Mouse (Mus musculus) neural tube, embryonic 13.5 days (tissue): ENCODE measurements around the gene 4933415A04Rik. TPM values are rescaled to one million over a fixed set of nuclear protein-coding genes. Genes with fewer than 3 reads are reported as not detected.

Experiments used
- ATAC-seq: fragments of 200-750 bp; cut with Nextera tagmentation; 2 replicates; pipeline ENCODE4 v1.8.0; 2017; ENCODE audit warnings: low read depth, mild to moderate bottlenecking, moderate TSS enrichment, moderate library complexity
- H3K27ac ChIP-seq: fragments of 300-500 bp; sonication (generic); replicated peaks from 2 replicates; pipeline ENCODE4 v1.5.1; 2015; ENCODE audit warnings: moderate library complexity, mild to moderate bottlenecking, inconsistent platforms
- H3K27me3 ChIP-seq: fragments of 300-500 bp; sonication (generic); 2 replicates; pipeline ENCODE4 v1.6.1; 2015; ENCODE audit warnings: mild to moderate bottlenecking, inconsistent platforms
- H3K36me3 ChIP-seq: fragments of 300-500 bp; sonication (generic); 2 replicates; pipeline ENCODE4 v1.6.1; 2015; ENCODE audit warnings: mild to moderate bottlenecking, inconsistent platforms
- H3K4me1 ChIP-seq: fragments of 300-500 bp; sonication (generic); replicated peaks from 2 replicates; pipeline ENCODE4 v1.6.1; 2015; ENCODE audit warnings: inconsistent platforms
- H3K4me2 ChIP-seq: fragments of 300-500 bp; sonication (generic); 2 replicates; pipeline ENCODE4 v1.6.1; 2015; ENCODE audit warnings: inconsistent platforms, mild to moderate bottlenecking, moderate library complexity
- H3K4me3 ChIP-seq: fragments of 300-500 bp; sonication (generic); 2 replicates; pipeline ENCODE4 v1.5.1; 2015; ENCODE audit warnings: mild to moderate bottlenecking, inconsistent platforms
- H3K9ac ChIP-seq: fragments of 300-500 bp; sonication (generic); 2 replicates; pipeline ENCODE4 v1.6.1; 2015; ENCODE audit warnings: moderate library complexity, mild to moderate bottlenecking, inconsistent platforms
- H3K9me3 ChIP-seq: fragments of 300-500 bp; sonication (generic); 2 replicates; pipeline ENCODE4 v1.6.1; 2016; ENCODE audit warnings: inconsistent platforms
- WGBS: fragments of 180-500 bp; shearing (Covaris S2); methylation state at CpG from one replicate; pipeline ENCODE4 v1.1.7; 2015; 5-methylcytosine and 5-hydroxymethylcytosine counted together
- polyA plus RNA-seq: library from polyadenylated mRNA; unstranded; fragments of >200 nt; fragmentation: Nextera tagmentation; extraction: Ambion mirVana; gene quantifications from 2 replicates; pipeline ENCODE4 v1.2.1, GENCODE M21; 2015

Gene 4933415A04Rik
- polyA plus RNA-seq, 1 experiment from 2014 or later, result 7.1 TPM

DNA sequence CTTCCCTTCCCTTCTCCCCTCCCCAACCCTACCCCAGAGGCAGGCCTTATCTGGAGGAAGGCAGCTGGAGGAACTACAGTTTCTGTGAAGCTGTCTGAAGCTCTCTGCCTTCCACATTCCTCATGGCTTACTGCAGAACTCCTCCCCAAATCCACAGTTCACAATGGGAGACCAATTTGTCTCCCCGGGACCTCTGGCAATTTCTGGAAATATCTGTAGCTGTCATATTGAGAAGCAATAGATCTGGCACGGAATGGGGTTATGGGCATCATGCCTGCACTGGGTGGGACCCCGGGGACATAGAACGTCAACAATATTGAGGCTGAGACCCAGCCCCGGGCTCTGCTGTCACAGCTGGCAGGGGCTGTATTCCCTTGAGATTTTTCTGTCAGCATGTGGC is 31.1 kb downstream of the 4933415A04Rik start:
- H3K9me3 ChIP-seq, result no peaks in the 10 kb centered on the region
- peak overlapping the region; percentile 76 for H3K27ac ChIP-seq
- 22% methylated on average over 5 of the region's 5 CpGs for WGBS
- H3K9ac ChIP-seq, result no peak overlapping the region
- no peak overlapping the region for H3K4me3 ChIP-seq
- H3K4me1 ChIP-seq, result peaks cover 23% of the 10 kb centered on the region
- ATAC-seq, result peak; percentile 68; the same call in 1 of the 2 replicates
- no peaks in the 10 kb centered on the region for H3K27me3 ChIP-seq
- H3K4me2 ChIP-seq, result no peak overlapping the region
- no peaks in the 10 kb centered on the region for H3K36me3 ChIP-seq

DNA sequence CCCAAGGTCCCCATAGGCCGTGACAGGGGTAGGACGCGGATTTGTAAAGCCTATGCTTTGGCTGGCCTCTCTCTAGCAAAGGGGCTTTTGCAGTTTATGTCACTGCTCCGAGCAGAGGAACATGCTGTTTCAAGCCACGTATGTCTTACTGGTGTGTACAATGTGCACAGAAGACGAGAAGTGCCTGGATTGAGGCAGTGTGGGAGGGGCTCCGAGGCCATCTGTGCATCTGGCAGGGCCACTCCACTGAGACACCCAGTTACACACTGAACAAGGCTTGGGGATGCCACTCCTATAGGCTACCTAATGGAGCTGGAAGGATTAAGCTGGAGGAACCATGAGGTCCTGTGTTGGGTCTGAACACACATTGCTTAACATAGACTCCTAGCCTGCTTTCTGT is 31.6 kb downstream of the 4933415A04Rik start:
- ATAC-seq, result peak; percentile 71
- Histone ChIP-seq H3K4me2 (no peak overlapping the region), H3K9ac (no peak overlapping the region), H3K4me1 (peaks cover 19% of the 10 kb centered on the region), H3K36me3 (no peaks in the 10 kb centered on the region), H3K27ac (peak overlapping the region; percentile 76), H3K4me3 (no peak overlapping the region), H3K9me3 (no peaks in the 10 kb centered on the region), H3K27me3 (no peaks in the 10 kb centered on the region)
- 44% methylated on average over 7 of the region's 7 CpGs for WGBS

DNA sequence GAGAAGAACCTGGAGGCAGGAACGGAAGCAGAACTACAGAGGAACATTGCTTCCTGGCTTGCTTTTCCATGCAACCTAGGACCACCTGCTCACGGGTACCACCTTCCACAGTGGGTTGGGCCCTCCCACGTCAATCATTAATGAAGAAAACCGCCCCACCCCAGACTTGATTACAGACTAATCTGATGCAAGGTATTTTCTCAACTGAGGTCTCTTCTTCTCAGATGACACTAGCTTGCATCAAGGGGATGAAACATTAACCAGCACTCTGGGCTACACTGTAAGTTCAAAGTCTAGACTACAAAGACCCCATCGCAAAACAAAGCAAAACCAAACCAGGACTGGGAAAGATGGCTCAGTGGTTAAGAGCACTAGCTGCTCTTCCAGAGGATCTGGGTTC is 34.9 kb downstream of the 4933415A04Rik start:
- no peak overlapping the region for H3K27ac ChIP-seq
- H3K4me3 ChIP-seq, result no peak overlapping the region
- H3K36me3 ChIP-seq, result no peaks in the 10 kb centered on the region
- H3K9ac ChIP-seq, result no peak overlapping the region
- H3K27me3 ChIP-seq, result no peaks in the 10 kb centered on the region
- H3K4me1 ChIP-seq, result peaks cover 28% of the 10 kb centered on the region
- H3K9me3 ChIP-seq, result no peaks in the 10 kb centered on the region
- ATAC-seq, result no peak
- no peak overlapping the region for H3K4me2 ChIP-seq
- WGBS, result 83% methylated on average over 5 of the region's 5 CpGs

DNA sequence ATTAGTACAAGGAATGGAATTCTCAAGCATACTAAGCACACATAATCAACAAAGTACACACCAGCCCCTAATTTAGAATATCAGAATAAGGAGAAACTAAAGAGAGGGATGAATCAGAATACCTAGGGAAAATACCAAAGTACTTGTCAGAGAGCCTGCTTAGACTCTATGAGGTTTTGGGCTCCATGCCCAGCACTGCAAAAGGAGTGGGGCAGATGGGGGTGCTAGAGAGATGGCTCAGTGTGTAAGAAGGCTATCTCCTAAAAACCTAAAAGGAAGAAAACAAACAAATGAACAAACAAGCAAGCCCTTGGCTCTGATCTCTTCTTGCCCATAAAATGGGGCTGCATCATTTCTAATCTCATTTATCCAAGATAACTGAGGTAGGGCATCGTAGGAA is 37.5 kb downstream of the 4933415A04Rik start:
- ATAC-seq, result no peak
- H3K27ac ChIP-seq, result no peak overlapping the region
- H3K4me2 ChIP-seq, result no peak overlapping the region
- H3K9ac ChIP-seq, result no peak overlapping the region
- H3K9me3 ChIP-seq, result no peaks in the 10 kb centered on the region
- WGBS, result 100% methylated on average over 1 of the region's 1 CpGs
- H3K27me3 ChIP-seq, result no peaks in the 10 kb centered on the region
- H3K4me3 ChIP-seq, result no peak overlapping the region
- H3K36me3 ChIP-seq, result no peaks in the 10 kb centered on the region
- peaks cover 17% of the 10 kb centered on the region for H3K4me1 ChIP-seq

DNA sequence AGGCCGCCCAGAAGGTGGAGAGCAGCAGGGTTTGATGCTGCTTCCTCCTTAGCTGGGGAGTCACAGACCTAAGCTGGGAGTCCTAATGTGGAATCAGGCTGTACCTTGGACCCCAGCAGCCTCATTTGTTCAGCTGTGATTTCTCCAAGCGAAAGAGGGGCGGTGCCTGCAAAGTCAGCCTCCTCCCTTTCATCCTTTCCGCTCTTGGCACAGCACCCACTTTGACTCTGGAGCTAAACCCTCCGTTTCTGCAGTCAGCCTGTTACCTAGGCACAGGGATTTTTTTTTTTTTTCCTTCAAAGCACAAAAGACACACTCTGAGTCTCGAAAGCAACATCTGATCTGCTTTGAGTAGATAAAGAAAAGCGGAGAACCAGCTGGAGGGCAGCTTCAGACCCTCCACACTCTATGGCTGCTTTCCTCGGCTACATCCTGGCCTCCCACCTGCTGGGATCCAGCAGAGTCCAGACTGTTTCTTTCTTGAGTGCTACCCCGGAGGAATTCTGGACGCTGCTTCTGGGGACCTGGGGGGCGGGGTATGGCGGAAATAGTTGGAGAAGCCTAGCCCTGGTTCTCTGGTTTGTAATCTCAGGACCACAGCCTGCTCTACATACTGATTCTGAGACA is 39.6 kb downstream of the 4933415A04Rik start:
- H3K9ac ChIP-seq, result peak overlapping the region; percentile 44
- peak overlapping the region; percentile 38; the same call in 1 of the 2 replicates for H3K27ac ChIP-seq
- ATAC-seq, result 0 out of 2 replicates have a peak, but pooled peaks have one; percentile 44

DNA sequence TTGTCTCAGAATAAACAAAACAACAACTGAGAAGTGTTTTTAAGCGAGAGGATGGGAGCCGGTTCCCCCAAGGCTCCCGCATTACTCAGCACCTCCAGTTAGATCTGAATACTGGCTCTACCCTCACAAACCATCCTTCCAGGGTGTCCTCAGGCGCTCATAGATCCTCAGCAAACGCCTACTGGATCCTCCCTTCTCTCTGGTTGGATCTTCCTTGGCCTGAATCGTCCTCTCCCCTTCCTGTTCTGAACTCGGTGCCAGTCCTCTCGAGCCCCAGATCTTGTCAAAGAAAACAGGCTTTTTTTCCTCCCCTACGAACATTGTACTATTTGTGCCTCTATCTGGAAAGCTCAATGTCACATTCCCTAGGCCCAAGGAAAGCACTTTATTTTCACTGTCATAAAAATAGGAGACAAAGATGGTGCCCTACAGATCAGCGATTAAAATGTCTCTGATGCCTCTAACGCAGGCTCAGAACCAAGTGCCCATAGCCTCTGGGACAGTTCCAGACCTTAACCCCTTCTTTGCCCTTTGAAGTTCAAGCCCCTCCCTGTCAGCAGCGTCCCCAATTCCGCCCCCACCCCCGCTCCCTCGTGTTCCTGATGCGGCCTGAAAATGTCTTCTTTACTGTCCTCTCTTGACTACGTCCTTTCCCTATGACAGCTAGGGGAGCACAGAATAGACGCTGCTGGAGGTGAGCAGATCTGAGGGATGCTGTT is 40.2 kb downstream of the 4933415A04Rik start:
- peak overlapping the region; percentile 38; the same call in 1 of the 2 replicates for H3K27ac ChIP-seq
- no peaks in the 10 kb centered on the region for H3K36me3 ChIP-seq
- peak overlapping the region; percentile 44 for H3K9ac ChIP-seq
- H3K4me1 ChIP-seq, result peaks cover 17% of the 10 kb centered on the region
- ATAC-seq, result no peak
- H3K9me3 ChIP-seq, result no peaks in the 10 kb centered on the region
- 26% methylated on average over 18 of the region's 18 CpGs for WGBS
- H3K4me2 ChIP-seq, result peak overlapping the region; percentile 46
- H3K4me3 ChIP-seq, result 0 out of 2 replicates have a peak overlapping the region, but pooled peaks have one; percentile 13
- H3K27me3 ChIP-seq, result no peaks in the 10 kb centered on the region

More for the DNA sequence above, 39.6 kb downstream of the 4933415A04Rik start:
- Histone ChIP-seq H3K4me3 (0 out of 2 replicates have a peak overlapping the region, but pooled peaks have one; percentile 13), H3K4me1 (peaks cover 17% of the 10 kb centered on the region), H3K27me3 (no peaks in the 10 kb centered on the region), H3K9me3 (no peaks in the 10 kb centered on the region), H3K36me3 (no peaks in the 10 kb centered on the region), H3K4me2 (peak overlapping the region; percentile 46)
- 10% methylated on average over 12 of the region's 12 CpGs for WGBS

DNA sequence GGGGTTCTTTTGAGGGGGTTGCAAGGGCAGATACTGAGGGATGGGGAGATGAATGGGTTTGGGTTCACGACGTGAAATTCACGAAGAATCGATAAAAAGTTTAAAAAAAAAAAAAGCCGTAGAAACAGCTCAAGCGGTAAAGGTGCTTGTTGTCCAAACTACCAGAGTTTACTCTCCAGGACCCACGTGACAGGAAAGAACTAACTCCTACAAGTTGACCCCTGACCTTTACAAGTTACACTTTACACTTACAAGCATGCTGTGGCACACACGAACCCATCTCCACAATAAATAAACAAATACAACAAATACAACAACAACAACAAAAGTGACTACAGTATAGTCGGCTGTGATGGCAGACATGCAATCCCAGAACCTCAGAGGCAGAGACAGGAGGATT is 44.8 kb downstream of the 4933415A04Rik start:
- H3K36me3 ChIP-seq, result no peaks in the 10 kb centered on the region
- 92% methylated on average over 9 of the region's 9 CpGs for WGBS
- ATAC-seq, result no peak
- no peaks in the 10 kb centered on the region for H3K9me3 ChIP-seq
- no peak overlapping the region for H3K4me3 ChIP-seq
- no peaks in the 10 kb centered on the region for H3K27me3 ChIP-seq
- no peak overlapping the region for H3K9ac ChIP-seq
- H3K4me1 ChIP-seq, result peaks cover 25% of the 10 kb centered on the region
- H3K4me2 ChIP-seq, result no peak overlapping the region
- no peak overlapping the region for H3K27ac ChIP-seq

DNA sequence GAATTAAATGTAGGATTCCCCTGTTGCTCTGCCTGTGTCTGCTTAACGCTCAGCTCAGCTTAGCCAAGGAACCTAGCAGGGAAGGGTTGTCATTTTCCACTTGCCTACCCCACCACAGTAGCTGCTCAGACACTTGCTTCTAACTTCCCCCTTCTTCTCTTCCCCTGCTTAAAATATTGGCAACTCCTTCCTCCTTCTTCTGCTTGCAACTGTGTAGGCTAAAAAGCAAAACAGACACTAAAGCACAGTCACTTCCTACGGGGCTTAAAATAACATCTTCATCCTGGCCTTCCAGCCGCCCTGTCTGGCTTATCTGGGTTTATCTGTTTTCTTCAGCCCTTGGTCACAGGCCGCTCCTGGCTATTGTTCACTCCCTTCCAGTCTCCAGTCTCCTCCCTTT is 45.7 kb downstream of the 4933415A04Rik start:
- H3K4me3 ChIP-seq, result no peak overlapping the region
- no peaks in the 10 kb centered on the region for H3K27me3 ChIP-seq
- no peaks in the 10 kb centered on the region for H3K36me3 ChIP-seq
- ATAC-seq, result no peak
- whole genome bisulfite sequencing, result 75% methylated on average over 4 of the region's 4 CpGs
- no peak overlapping the region for H3K4me2 ChIP-seq
- no peak overlapping the region for H3K27ac ChIP-seq
- H3K4me1 ChIP-seq, result peaks cover 16% of the 10 kb centered on the region
- no peaks in the 10 kb centered on the region for H3K9me3 ChIP-seq
- H3K9ac ChIP-seq, result no peak overlapping the region

DNA sequence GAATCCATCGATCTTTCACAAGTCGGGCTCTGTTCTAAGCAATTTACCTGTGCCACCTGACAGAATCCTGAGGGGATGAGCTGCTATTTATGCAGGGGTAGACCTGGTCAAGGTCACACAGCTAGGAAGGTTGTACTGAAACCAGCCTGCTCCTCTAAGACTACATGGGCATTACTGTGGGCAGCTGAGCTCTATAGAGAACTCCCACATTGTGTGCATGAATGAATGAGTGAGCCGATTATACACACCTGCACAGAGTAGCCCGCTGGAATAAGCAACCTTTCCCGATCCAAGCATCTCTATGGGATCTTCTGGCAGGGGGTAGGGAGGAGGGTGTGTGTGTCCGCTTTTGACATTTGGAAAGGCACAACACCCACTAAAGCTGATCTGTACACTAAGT is 46.3 kb downstream of the 4933415A04Rik start:
- Histone ChIP-seq H3K36me3 (no peaks in the 10 kb centered on the region), H3K27ac (peak overlapping the region; percentile 64; the same call in 1 of the 2 replicates), H3K4me2 (no peak overlapping the region), H3K4me1 (peaks cover 16% of the 10 kb centered on the region), H3K27me3 (no peaks in the 10 kb centered on the region), H3K9ac (no peak overlapping the region), H3K4me3 (no peak overlapping the region), H3K9me3 (no peaks in the 10 kb centered on the region)
- peak; percentile 13; the same call in 1 of the 2 replicates for ATAC-seq
- 82% methylated on average over 6 of the region's 6 CpGs for WGBS

DNA sequence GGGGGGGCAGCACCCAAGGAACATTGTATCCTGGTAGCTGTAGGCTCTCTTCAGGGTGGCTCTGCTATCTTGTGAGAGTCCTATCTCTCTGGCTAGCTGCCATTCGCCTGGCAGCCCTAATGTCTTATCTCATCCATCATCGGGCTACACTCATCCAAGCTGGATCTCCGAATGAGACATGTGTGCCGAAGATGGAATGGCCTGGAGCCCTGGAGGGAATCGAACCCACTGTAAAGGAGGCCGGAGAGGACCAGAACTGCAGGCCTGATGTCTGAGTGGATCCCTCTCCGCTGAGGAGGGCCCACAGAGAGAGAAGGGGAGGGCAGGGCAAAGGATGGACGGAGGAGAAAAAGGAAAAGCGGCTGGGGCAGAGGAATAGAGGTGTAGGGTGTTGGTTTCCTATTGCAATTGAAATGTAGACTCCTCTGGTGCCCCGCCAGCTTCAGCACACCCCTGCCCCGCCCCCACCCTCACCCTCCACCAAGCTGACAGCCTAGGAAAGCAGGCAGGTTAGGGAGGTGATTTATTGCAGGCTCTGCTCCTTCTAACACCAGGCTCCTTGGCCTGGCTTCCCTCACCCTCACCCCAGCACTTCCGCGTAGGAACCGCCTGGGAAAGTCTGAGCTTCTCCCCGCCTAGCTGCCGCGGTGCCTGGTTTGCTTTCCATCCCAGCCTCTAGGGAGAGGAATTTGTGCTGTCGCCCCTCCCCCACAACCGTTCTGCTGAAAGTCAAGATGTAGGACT is 47.0 kb downstream of the 4933415A04Rik start:
- WGBS, result 16% methylated on average over 19 of the region's 19 CpGs
- peak overlapping the region; percentile 33 for H3K4me2 ChIP-seq
- H3K27ac ChIP-seq, result peak overlapping the region; percentile 64

DNA sequence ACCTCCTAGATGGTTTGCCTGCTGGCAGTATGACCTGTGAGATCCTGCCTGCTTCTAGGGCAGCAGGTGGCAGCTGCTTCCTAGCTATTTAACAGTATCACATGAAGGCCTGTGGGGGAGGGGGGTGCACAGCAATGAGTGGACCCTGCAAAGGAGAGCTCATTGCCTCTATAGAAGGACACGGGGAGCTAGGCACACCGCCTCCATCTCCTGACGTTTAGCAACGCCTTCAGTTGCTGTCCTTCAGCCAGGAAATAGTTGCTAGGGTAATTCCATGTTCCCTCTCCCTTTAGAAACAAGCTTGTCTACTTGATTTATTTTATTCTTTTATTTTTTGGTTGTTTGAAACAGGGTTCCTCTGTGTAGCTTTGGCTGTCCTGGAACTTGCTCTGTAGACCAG is 49.9 kb downstream of the 4933415A04Rik start:
- WGBS, result 59% methylated on average over 4 of the region's 4 CpGs
- no peak for ATAC-seq
- 0 out of 2 replicates have a peak, but pooled peaks cover 3% of the 10 kb centered on the region for H3K9me3 ChIP-seq
- no peak overlapping the region for H3K27ac ChIP-seq
- no peak overlapping the region for H3K4me3 ChIP-seq
- H3K9ac ChIP-seq, result no peak overlapping the region
- H3K36me3 ChIP-seq, result no peaks in the 10 kb centered on the region
- H3K4me2 ChIP-seq, result no peak overlapping the region
- peaks cover 16% of the 10 kb centered on the region for H3K4me1 ChIP-seq
- H3K27me3 ChIP-seq, result no peaks in the 10 kb centered on the region

More for the DNA sequence above, 47.0 kb downstream of the 4933415A04Rik start:
- Histone ChIP-seq H3K9ac (peak overlapping the region; percentile 38; the same call in 1 of the 2 replicates), H3K27me3 (no peaks in the 10 kb centered on the region), H3K4me1 (peaks cover 16% of the 10 kb centered on the region), H3K9me3 (no peaks in the 10 kb centered on the region), H3K4me3 (no peak overlapping the region), H3K36me3 (no peaks in the 10 kb centered on the region)
- peak; percentile 72 for ATAC-seq

DNA sequence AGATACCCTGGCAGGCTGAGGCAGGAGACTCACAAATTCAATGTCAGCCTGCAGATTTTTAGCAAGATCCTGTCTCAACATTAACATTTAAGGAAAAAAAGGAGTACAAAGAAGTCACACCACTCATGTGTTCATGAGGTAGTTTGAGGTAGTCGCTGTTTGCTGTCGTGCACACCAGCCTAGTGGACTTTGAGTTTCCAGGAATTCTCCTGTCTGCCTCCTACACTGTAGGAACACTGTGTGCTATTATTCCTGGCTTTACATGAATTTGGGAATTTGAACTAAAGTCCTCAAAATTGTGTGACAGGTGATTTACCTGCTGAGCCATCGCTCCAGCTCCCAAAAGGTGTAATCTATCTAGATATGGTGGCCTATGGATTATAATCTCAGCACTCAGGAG is 51.6 kb downstream of the 4933415A04Rik start:
- no peaks in the 10 kb centered on the region for H3K36me3 ChIP-seq
- no peak overlapping the region for H3K4me3 ChIP-seq
- no peak overlapping the region for H3K4me2 ChIP-seq
- no peaks in the 10 kb centered on the region for H3K27me3 ChIP-seq
- no peak overlapping the region for H3K27ac ChIP-seq
- H3K9me3 ChIP-seq, result 0 out of 2 replicates have a peak, but pooled peaks cover 3% of the 10 kb centered on the region
- H3K4me1 ChIP-seq, result peaks cover 18% of the 10 kb centered on the region
- no peak for ATAC-seq
- H3K9ac ChIP-seq, result no peak overlapping the region
- 95% methylated on average over 3 of the region's 3 CpGs for WGBS
